Mouse (Mus musculus) heart, embryonic 11.5 days (tissue): ENCODE measurements at regions not wholly inside any gene's neighbourhood (a gene's known extent, or its start where the extent isn't known, plus 50 kb on each side); places are given as distances from the start of the nearest gene placed in this dataset.

Source experiments
- ATAC-seq: fragments of 200-750 bp; cut with Nextera tagmentation; replicated peaks from 2 replicates; pipeline ENCODE4 v1.8.0; 2017; ENCODE audit warnings: moderate library complexity; ENCODE audit not compliant: insufficient number of reproducible peaks, low FRiP score, low TSS enrichment
- H3K27ac ChIP-seq: fragments of 300-500 bp; sonication (generic); 2 replicates; pipeline ENCODE4 v1.5.1; 2014; ENCODE audit warnings: mild to moderate bottlenecking, low read depth, low read length
- H3K27me3 ChIP-seq: fragments of 300-500 bp; sonication (generic); 2 replicates; pipeline ENCODE4 v1.6.1; 2014; ENCODE audit warnings: mild to moderate bottlenecking, low read length, mixed read lengths; ENCODE audit not compliant: control insufficient read depth, insufficient read depth
- H3K36me3 ChIP-seq: fragments of 300-500 bp; sonication (generic); 2 replicates; pipeline ENCODE4 v1.6.1; 2014; ENCODE audit warnings: mild to moderate bottlenecking, low read length, moderate library complexity, mixed read lengths; ENCODE audit not compliant: control insufficient read depth, insufficient read depth
- H3K4me1 ChIP-seq: fragments of 300-500 bp; sonication (generic); 2 replicates; pipeline ENCODE4 v1.6.1; 2014; ENCODE audit warnings: low read length; ENCODE audit not compliant: control insufficient read depth, insufficient read depth
- H3K4me2 ChIP-seq: fragments of 300-500 bp; sonication (generic); 2 replicates; pipeline ENCODE4 v1.6.1; 2014; ENCODE audit warnings: mild to moderate bottlenecking, moderate library complexity
- H3K4me3 ChIP-seq: fragments of 300-500 bp; sonication (generic); 2 replicates; pipeline ENCODE4 v1.5.1; 2014; ENCODE audit warnings: low read depth, low read length
- H3K9ac ChIP-seq: fragments of 300-500 bp; sonication (generic); 2 replicates; pipeline ENCODE4 v1.6.1; 2014; ENCODE audit warnings: mild to moderate bottlenecking, low read depth, low read length, moderate library complexity
- H3K9me3 ChIP-seq: fragments of 300-500 bp; sonication (generic); replicated peaks from 2 replicates; pipeline ENCODE4 v1.6.1; 2016; ENCODE audit warnings: low read length; ENCODE audit not compliant: control insufficient read depth
- WGBS: fragments of 180-500 bp; shearing (Covaris S2); extraction: QIAGEN DNeasy Blood & Tissue Kit; methylation state at CpG from one replicate; pipeline ENCODE4 v1.1.7; 2014; ENCODE audit not compliant: insufficient replicate concordance; 5-methylcytosine and 5-hydroxymethylcytosine counted together

DNA sequence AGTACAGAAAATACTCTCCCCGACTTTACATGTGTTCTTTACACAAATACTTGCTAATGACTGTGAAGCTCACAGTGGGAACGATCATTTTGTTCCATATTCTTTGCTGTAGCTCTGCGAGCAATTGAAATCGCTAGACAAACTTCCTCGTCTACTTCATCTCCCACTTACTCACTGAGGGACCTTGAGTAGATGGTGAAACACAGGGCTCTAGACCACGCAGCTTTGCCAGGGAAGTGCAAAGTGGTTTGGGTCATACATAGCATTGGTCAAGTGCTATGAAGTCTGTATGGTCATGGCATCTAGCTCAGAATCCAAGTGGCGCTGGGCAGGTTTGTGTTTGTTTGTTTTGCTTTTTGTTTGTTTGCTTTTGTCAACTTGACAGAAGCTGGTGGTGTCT lies 1174.0 kb upstream of the A1bg start:
- Histone ChIP-seq H3K9ac (no peak overlapping the region), H3K27me3 (no peaks in the 10 kb centered on the region), H3K27ac (no peak overlapping the region), H3K4me3 (no peak overlapping the region), H3K4me1 (peaks cover 24% of the 10 kb centered on the region), H3K9me3 (no peaks in the 10 kb centered on the region), H3K36me3 (no peaks in the 10 kb centered on the region), H3K4me2 (no peak overlapping the region)
- WGBS, result 80% methylated on average over 7 of the region's 7 CpGs
- no peak for ATAC-seq

DNA sequence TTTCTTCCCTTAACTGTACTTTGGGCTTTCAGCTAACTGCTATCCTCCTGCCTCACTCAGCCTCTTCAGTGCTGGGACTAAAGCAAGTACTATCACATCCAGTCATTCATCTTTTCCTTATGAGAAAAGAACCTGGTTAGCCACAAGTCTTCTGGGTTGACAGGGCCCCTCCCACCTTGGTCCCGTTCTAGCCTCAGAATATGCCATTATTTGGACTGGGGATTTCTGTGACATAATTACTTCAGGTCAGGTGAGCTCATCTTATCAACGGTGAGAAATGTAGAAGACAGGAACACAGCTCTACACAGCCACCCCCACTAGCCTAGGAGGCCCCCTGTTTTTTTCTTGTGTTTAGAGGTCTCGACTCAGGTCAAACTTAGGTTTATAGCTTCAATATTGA lies 1172.4 kb upstream of the A1bg start:
- no peaks in the 10 kb centered on the region for H3K27me3 ChIP-seq
- H3K4me1 ChIP-seq, result peaks cover 24% of the 10 kb centered on the region
- H3K4me3 ChIP-seq, result no peak overlapping the region
- H3K9ac ChIP-seq, result no peak overlapping the region
- no peak overlapping the region for H3K4me2 ChIP-seq
- WGBS, result 81% methylated on average over 3 of the region's 3 CpGs
- no peak overlapping the region for H3K27ac ChIP-seq
- ATAC-seq, result no peak
- H3K9me3 ChIP-seq, result no peaks in the 10 kb centered on the region
- no peaks in the 10 kb centered on the region for H3K36me3 ChIP-seq

DNA sequence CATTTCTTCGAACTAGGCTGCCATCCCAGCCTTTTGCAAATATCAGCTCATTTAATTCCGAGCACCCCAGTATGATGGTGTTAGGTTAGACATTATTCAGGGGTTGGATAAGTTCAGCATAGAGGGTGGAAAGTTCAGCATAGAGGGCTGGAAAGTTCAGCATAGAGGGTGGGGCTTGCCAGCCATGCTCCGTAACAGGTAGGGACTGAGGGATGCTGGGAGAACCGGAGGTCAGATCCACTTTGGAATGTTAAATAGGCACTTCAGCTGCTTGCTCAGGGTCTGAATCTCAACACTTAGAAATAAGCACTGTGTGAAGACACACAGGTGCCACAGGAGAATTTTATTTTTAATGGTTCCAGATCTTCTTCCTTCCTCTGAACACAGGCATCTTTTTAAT lies 1170.9 kb upstream of the A1bg start:
- no peaks in the 10 kb centered on the region for H3K9me3 ChIP-seq
- H3K4me1 ChIP-seq, result peaks cover 17% of the 10 kb centered on the region
- no peak overlapping the region for H3K27ac ChIP-seq
- no peak overlapping the region for H3K9ac ChIP-seq
- no peak overlapping the region for H3K4me3 ChIP-seq
- H3K36me3 ChIP-seq, result no peaks in the 10 kb centered on the region
- no peak for ATAC-seq
- H3K4me2 ChIP-seq, result no peak overlapping the region
- WGBS, result 78% methylated on average over 4 of the region's 4 CpGs
- H3K27me3 ChIP-seq, result no peaks in the 10 kb centered on the region

DNA sequence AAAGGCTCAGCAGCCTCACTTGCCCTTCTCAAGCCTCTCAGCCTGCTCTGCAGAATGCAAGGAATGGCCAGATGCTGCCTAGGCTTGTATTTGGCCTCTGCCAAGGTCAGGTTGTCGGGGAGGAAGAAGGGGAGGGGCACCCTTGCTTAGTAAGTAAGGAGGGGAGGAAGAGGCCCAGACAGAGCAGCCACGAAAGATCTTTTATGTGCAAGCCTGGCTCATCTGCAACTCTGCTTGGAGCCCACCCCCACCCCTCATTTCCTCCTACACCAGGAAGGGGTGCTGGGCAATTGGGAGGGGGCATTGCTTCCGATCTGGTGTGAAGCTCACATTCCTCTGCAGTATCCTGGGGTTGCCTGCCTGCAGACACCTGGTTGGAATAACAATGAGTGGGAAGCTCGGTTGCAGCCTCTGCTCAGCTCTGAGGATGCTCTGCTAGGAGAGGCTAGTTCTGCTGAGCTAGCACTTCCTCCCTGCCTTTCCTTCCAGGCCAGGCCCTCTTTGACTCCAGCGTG lies 1169.9 kb upstream of the A1bg start:
- Histone ChIP-seq H3K9me3 (no peaks in the 10 kb centered on the region), H3K4me1 (peaks cover 13% of the 10 kb centered on the region), H3K4me3 (no peak overlapping the region), H3K27ac (no peak overlapping the region; the same call in 1 of the 2 replicates), H3K9ac (no peak overlapping the region), H3K27me3 (no peaks in the 10 kb centered on the region), H3K36me3 (no peaks in the 10 kb centered on the region), H3K4me2 (no peak overlapping the region)
- 4% methylated on average over 5 of the region's 5 CpGs for WGBS
- ATAC-seq, result peak; percentile 39; the same call in 1 of the 2 replicates

DNA sequence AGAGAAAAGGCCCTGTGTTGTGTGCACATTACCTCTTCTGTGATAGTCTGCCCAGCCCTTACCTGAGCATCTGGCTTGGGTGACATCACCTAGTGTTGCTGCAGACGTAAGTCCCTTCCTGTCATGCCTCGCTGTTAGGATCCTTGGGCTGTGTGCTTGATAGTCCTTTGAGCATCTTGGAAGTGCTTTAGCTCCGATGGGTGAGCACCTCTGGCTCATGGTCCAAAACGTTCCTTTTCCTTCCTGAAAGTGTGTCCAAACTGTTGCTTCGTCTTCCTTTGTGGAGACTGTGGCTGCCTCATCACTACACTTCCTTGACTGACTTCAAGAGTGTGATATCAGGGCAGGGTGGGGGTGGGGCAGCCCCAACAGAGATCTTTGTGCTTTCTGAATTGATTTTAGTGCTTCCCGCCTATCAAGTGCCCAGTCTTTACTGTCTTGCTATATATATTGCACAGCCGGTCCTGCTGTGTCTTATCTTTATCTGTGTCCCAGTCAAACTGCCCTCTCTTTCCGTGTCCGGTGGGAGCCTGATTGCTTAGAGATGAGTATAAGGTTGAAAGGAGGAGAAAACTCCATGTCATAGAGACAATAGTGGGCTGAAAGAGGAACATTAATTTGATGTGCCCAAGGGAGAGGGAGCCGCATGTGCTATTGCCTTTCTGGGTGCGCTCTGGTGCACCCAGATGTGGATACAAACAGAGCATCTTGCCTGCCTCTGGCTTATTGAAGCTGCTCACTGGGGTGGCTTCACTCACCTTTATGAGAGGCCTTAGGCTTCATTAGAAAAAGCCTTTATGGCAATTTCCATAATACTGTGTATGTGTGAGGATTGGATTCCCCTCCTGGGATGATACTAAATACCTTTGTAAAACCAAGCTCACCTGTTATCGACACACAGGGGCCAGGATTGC lies 1169.2 kb upstream of the A1bg start:
- WGBS, result 40% methylated on average over 12 of the region's 12 CpGs
- ATAC-seq, result no peak
- H3K27ac ChIP-seq, result no peak overlapping the region
- no peaks in the 10 kb centered on the region for H3K9me3 ChIP-seq
- no peaks in the 10 kb centered on the region for H3K27me3 ChIP-seq
- H3K4me2 ChIP-seq, result no peak overlapping the region
- no peak overlapping the region for H3K4me3 ChIP-seq
- H3K36me3 ChIP-seq, result no peaks in the 10 kb centered on the region
- H3K9ac ChIP-seq, result no peak overlapping the region
- peaks cover 13% of the 10 kb centered on the region for H3K4me1 ChIP-seq

DNA sequence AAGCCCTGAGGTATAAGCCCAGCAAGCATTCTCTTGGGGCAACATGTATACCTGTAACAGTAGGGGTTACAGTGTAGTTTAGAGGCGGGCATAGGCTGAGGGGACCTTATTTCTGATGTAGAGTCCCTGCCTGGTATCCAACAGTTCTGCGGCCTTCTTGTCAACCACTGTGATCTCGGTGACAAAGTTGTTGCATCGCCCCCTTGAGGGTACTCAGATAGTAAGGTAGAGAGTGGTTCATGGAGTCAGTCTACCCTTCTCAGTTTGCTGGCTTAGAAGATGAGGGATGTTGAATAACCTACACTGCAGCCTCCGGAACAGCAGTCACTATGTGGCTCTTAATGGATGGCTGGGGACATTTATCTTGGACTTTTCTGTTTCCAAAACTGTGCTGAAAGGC lies 1168.3 kb upstream of the A1bg start:
- no peak for ATAC-seq

DNA sequence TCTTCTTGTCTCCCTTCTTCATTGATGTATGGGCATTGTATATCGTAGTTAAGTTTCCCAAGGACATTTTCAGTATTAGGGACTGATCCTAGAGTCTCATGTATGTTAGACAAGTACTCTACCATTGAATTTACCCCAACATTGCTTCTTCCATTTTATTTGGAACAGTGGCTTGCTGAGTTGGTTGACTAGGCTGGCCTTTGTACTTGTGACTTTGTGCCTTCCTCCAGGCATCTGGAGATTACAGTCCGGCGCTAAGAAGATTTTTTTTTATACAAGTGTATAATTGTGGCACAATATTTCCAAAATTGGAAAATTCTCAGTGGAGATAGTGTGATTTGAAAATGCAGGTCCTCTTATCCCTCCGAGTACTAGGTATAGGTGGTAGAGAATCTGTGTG lies 1165.5 kb upstream of the A1bg start:
- Histone ChIP-seq H3K9ac (no peak overlapping the region), H3K9me3 (no peaks in the 10 kb centered on the region), H3K36me3 (no peaks in the 10 kb centered on the region), H3K27me3 (no peaks in the 10 kb centered on the region), H3K4me1 (peaks cover 13% of the 10 kb centered on the region), H3K4me2 (no peak overlapping the region), H3K27ac (no peak overlapping the region), H3K4me3 (no peak overlapping the region)
- ATAC-seq, result no peak
- 91% methylated on average over 4 of the region's 4 CpGs for WGBS

More for the DNA sequence above, 1168.3 kb upstream of the A1bg start:
- Histone ChIP-seq H3K4me3 (no peak overlapping the region), H3K9ac (no peak overlapping the region), H3K4me1 (peaks cover 13% of the 10 kb centered on the region), H3K4me2 (no peak overlapping the region), H3K9me3 (no peaks in the 10 kb centered on the region), H3K36me3 (no peaks in the 10 kb centered on the region), H3K27me3 (no peaks in the 10 kb centered on the region), H3K27ac (no peak overlapping the region)
- WGBS, result 87% methylated on average over 5 of the region's 5 CpGs

DNA sequence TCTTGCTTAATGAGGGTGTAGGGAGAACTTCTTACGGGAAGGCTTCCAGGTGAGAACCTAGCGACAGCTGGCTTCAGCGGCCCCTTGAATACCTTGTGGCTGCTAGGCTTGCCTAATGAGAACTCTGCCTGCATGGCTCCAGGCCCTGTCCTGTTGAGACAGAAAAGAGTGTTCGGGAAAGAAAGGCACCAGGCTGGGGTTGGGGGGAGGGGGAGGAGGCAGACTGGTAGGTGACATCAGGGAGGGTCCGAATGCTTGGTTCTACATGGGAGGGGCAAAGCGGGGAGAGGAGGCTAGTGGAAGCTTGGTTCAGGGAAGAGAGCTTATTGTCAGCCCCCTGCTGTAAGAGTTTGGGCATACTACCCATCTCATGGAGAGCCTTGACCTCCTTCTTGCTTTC lies 1164.9 kb upstream of the A1bg start:
- no peaks in the 10 kb centered on the region for H3K27me3 ChIP-seq
- H3K4me2 ChIP-seq, result no peak overlapping the region
- no peak overlapping the region for H3K4me3 ChIP-seq
- WGBS, result 43% methylated on average over 6 of the region's 6 CpGs
- no peak overlapping the region for H3K27ac ChIP-seq
- no peak for ATAC-seq
- H3K4me1 ChIP-seq, result peaks cover 9% of the 10 kb centered on the region
- H3K9me3 ChIP-seq, result no peaks in the 10 kb centered on the region
- H3K36me3 ChIP-seq, result no peaks in the 10 kb centered on the region
- no peak overlapping the region for H3K9ac ChIP-seq

DNA sequence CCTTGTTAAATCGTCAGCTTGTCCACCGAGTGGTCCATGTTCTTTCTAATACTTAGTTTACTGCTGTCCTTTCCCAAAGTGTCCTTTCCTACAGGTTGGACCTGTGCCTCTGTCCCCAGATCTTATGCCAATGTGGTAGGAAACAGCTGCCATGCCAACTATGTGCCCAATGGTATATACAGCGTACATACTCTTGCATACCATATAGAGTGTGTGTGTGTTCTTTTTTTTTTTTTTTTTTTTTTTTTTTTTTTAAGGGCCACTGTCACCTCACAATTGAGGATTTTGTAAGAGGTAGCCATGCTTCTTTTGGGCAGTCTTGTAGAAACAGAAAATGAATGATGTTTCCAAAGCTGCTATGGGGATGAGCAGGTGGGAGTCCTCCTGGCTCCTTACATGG lies 1163.2 kb upstream of the A1bg start:
- no peaks in the 10 kb centered on the region for H3K4me1 ChIP-seq
- no peaks in the 10 kb centered on the region for H3K36me3 ChIP-seq
- no peak overlapping the region for H3K27ac ChIP-seq
- H3K9ac ChIP-seq, result no peak overlapping the region
- H3K4me3 ChIP-seq, result no peak overlapping the region
- no peaks in the 10 kb centered on the region for H3K27me3 ChIP-seq
- H3K9me3 ChIP-seq, result no peaks in the 10 kb centered on the region
- no peak for ATAC-seq
- no peak overlapping the region for H3K4me2 ChIP-seq
- WGBS, result 88% methylated on average over 3 of the region's 3 CpGs
